Mouse (Mus musculus): ENCODE results near the gene Dhx9. TPM values are rescaled to one million over a fixed set of nuclear protein-coding genes. Genes with fewer than 3 reads are reported as not detected.
"Not testable (repeated sequence)": the region's sequence is repeated elsewhere in the genome, so short reads cannot be mapped to it uniquely, and the experiment has no call there.

Gene Dhx9
- total and polyA plus RNA-seq, 3 experiments, result 82.0 to 262 (median 170) TPM

DNA sequence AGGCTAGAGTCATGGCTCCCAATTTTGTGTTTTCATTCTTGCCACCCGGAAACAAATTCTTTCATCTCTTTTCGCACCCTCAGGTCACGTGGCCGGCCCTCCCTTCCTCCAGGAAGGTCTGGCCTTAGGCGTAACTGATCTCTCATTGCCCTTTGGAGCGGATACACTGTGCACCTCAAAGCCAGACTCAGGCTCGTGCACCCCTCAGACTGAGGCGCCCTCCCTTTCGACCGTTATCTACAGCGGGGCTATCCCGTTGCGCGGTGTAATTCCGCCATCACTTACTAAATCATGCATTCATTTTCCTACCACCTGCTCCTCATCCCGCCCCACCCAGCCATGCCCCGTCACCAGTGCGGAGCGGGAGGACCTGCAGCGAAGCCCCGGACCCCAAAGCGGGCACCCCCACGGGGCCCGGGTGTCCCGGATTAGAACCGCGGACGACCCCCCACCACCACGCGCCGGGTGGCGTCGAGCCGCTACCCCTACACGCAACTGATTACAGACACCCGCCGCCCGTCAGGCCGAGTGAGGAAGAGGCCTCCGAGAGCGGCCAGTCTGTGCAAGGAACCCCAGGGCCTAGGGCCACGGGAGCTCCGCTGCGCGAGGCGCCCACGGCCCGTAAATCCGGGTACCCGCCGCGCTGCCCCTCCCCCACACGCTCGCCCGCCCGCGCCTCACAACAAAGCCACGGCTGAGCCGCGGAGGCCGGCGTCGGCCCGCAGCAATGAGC, 527 bp downstream of the Dhx9 start:
- TF ChIP-seq POLR2A (IDR thresholded peaks at IDR 0.05; ENCODE audit: control insufficient read depth in 1 of 2, insufficient read depth in 1 of 2, low read depth in 1 of 2, low read length in 2 of 2, poor library complexity in 1 of 2) (no peak), MYC (IDR thresholded peaks at IDR 0.05; ENCODE audit: low read depth, low read length) (peak; percentile 72), EP300 (IDR thresholded peaks at IDR 0.05; ENCODE audit: low read depth in 1 of 2, low read length in 2 of 2) (0 out of 4 replicates have a peak, but pooled peaks of 1 of the 2 experiments have one; percentile 10), CTCF (IDR thresholded peaks at IDR 0.05 in 2 of 3, conservative IDR thresholded peaks at IDR 0.05 in 1 of 3; ENCODE audit: control insufficient read depth in 1 of 3, insufficient read depth in 1 of 3, low read depth in 2 of 3, low read length in 3 of 3, poor library complexity in 1 of 3, severe bottlenecking in 1 of 3) (no peak), ELF1 (IDR thresholded peaks at IDR 0.05; ENCODE audit: low read depth, low read length) (peak; percentile 27; the same call in 1 of the 2 replicates), MAX (IDR thresholded peaks at IDR 0.05; ENCODE audit: low read length) (peak; percentile 92), MXI1 (IDR thresholded peaks at IDR 0.05; ENCODE audit: low read depth, low read length) (peak; percentile 87), CHD1 (IDR thresholded peaks at IDR 0.05; ENCODE audit: low read depth, low read length) (peak; percentile 3), BHLHE40 (IDR thresholded peaks at IDR 0.05; ENCODE audit: borderline replicate concordance, low read depth, low read length) (peak; percentile 48; the same call in 1 of the 2 replicates), ZKSCAN1 (IDR thresholded peaks at IDR 0.05; ENCODE audit: low read depth, low read length) (no peak), ZMIZ1 (IDR thresholded peaks at IDR 0.05; ENCODE audit: low read depth, low read length) (0 out of 2 replicates have a peak, but pooled peaks have one; percentile 45), USF1 (IDR thresholded peaks at IDR 0.05; ENCODE audit: low read depth, low read length) (peak; percentile 93), USF2 (IDR thresholded peaks at IDR 0.05; ENCODE audit: borderline replicate concordance in 1 of 2, insufficient read depth in 1 of 2, low read depth in 1 of 2, low read length in 2 of 2) (peak in 1 of 2 experiments; percentile 73; a peak in 2 of 4 replicates), MAZ (IDR thresholded peaks at IDR 0.05; ENCODE audit: low read depth, low read length) (0 out of 2 replicates have a peak, but pooled peaks have one; percentile 40), HCFC1 (IDR thresholded peaks at IDR 0.05; ENCODE audit: low read depth, low read length) (0 out of 2 replicates have a peak, but pooled peaks have one; percentile 55), MAFK (IDR thresholded peaks at IDR 0.05; ENCODE audit: borderline replicate concordance, low read depth, low read length) (no peak)
- H3K27ac ChIP-seq (ENCODE audit: control insufficient read depth, low read depth, low read length), result peak overlapping the region; percentile 75
- no peaks in the 10 kb centered on the region for H3K9me3 ChIP-seq (replicated peaks; ENCODE audit: insufficient read depth, low read length)
- H3K36me3 ChIP-seq (ENCODE audit: control insufficient read depth in 1 of 2, insufficient read depth in 2 of 2, low read length in 2 of 2), result peaks cover 22 to 33% of the 10 kb centered on the region in 2 experiments
- H3K27me3 ChIP-seq (ENCODE audit: control insufficient read depth in 1 of 2, insufficient read depth in 2 of 2, low read length in 2 of 2), result no peaks in the 10 kb centered on the region
- H3K9ac ChIP-seq (ENCODE audit: control insufficient read depth, low read depth, low read length, poor library complexity, severe bottlenecking), result peak overlapping the region; percentile 98
- DNase-seq (ENCODE audit: low read depth, low spot score), result peak; percentile 75
- peaks cover 8 to 12% of the 10 kb centered on the region in 2 experiments for H3K4me1 ChIP-seq (ENCODE audit: control insufficient read depth in 1 of 2, insufficient read depth in 2 of 2, low read length in 2 of 2)
- H3K79me2 ChIP-seq (ENCODE audit: control insufficient read depth, insufficient read depth, low read length, poor library complexity), result peaks cover 49% of the 10 kb centered on the region
- peak overlapping the region; percentile 70 to 94 for H3K4me3 ChIP-seq (ENCODE audit: control insufficient read depth in 1 of 2, insufficient read depth in 1 of 2, low read depth in 2 of 2, low read length in 2 of 2)

DNA sequence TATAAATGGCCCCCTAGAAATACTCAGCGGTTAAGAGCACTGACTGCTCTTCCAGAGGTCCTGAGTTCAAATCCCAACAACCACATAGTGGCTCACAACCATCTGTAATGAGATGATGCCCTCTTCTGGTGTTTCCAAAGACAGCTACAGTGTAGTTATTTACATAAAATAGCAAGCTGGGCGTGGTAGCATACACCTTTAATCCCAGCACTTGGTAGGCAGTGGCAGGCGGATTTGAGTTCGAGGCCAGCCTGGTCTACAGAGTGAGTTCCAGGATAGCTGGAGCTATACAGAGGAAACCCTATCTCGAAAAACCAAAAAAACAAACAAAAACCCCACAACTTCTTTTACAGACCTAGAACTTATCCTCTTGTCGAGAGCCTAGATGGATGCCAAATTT, 1.3 kb downstream of the Dhx9 start:
- Histone ChIP-seq H3K4me1 (ENCODE audit: control insufficient read depth in 1 of 2, insufficient read depth in 2 of 2, low read length in 2 of 2) (peaks cover 8 to 12% of the 10 kb centered on the region in 2 experiments), H3K9ac (ENCODE audit: control insufficient read depth, low read depth, low read length, poor library complexity, severe bottlenecking) (peak overlapping the region; percentile 98), H3K79me2 (ENCODE audit: control insufficient read depth, insufficient read depth, low read length, poor library complexity) (peaks cover 52% of the 10 kb centered on the region), H3K36me3 (ENCODE audit: control insufficient read depth in 1 of 2, insufficient read depth in 2 of 2, low read length in 2 of 2) (peaks cover 27 to 36% of the 10 kb centered on the region in 2 experiments), H3K4me3 (ENCODE audit: control insufficient read depth in 1 of 2, insufficient read depth in 1 of 2, low read depth in 2 of 2, low read length in 2 of 2) (peak overlapping the region; percentile 70 to 94), H3K27ac (ENCODE audit: control insufficient read depth, low read depth, low read length) (peak overlapping the region; percentile 75; the same call in 1 of the 2 replicates)
- peak in 2 of 3 experiments; percentile 2 to 7; a peak in 1 of 6 replicates for TF ChIP-seq CTCF (IDR thresholded peaks at IDR 0.05 in 2 of 3, conservative IDR thresholded peaks at IDR 0.05 in 1 of 3; ENCODE audit: control insufficient read depth in 1 of 3, insufficient read depth in 1 of 3, low read depth in 2 of 3, low read length in 3 of 3, poor library complexity in 1 of 3, severe bottlenecking in 1 of 3)
- TF ChIP-seq HCFC1 (IDR thresholded peaks at IDR 0.05; ENCODE audit: low read depth, low read length), result 0 out of 2 replicates have a peak, but pooled peaks have one; percentile 1
- DNase-seq (ENCODE audit: low read depth, low spot score), result peak; percentile 44
- not testable (repeated sequence) for H3K27me3 ChIP-seq (ENCODE audit: control insufficient read depth in 1 of 2, insufficient read depth in 2 of 2, low read length in 2 of 2); H3K9me3 ChIP-seq (replicated peaks; ENCODE audit: insufficient read depth, low read length)
